In genomic region chr4:62644031-62644793, GRCm38 (mm10) we compare ENCODE assay signal across 9 mouse cellular contexts.
A peak's percentile ranks its signal among the peaks of the same experiment; 100 is the strongest.
DNase-seq lines count a peak whose midpoint lies in the region; ATAC-seq and TF ChIP-seq lines count a peak whose summit lies in the region.
"Had no signal": no experiment of that assay in that cellular context is flagged by ENCODE, and none has a peak within 500 bp of the region (broad histone marks: within the 10 kb centered on the region; RNA-seq: fewer than 3 reads in every experiment).

No protein-coding gene starts in this region.

- DNase-seq in forebrain, embryonic 14.5 days (ENCODE audit: low spot score), result peak; percentile 79
- DNase-seq in layer of hippocampus, adult 11-12 months (ENCODE audit: low spot score), result peak; percentile 29
- DNase-seq in layer of hippocampus, postnatal 25 days (ENCODE audit: extremely low spot score in 1 of 2, low spot score in 1 of 2), result no peak
- peak; percentile 46 to 48 for DNase-seq in layer of hippocampus, postnatal 10 days (ENCODE audit: low spot score in 2 of 2)
- DNase-seq in T-cell, adult 2 months (ENCODE audit: low spot score), result no peak
- no peak for DNase-seq in liver, postnatal 0 days

- no peak for TF ChIP-seq CTCF in liver, postnatal 0 days (IDR thresholded peaks at IDR 0.05; ENCODE audit: low read depth)

- no peak overlapping the region for H3K4me2 ChIP-seq in forebrain, embryonic 14.5 days (ENCODE audit: low read length)
- no peak overlapping the region for H3K4me2 ChIP-seq in forebrain, embryonic 12.5 days
- H3K4me2 ChIP-seq in embryonic facial prominence, embryonic 12.5 days (replicated peaks), result no peak overlapping the region
- no peak overlapping the region for H3K4me2 ChIP-seq in liver, postnatal 0 days (ENCODE audit: low read depth, low read length)
- H3K4me2 ChIP-seq: liver, embryonic 12.5 days had no signal

- no peak overlapping the region for H3K9ac ChIP-seq in forebrain, embryonic 14.5 days (ENCODE audit: low read length)
- H3K9ac ChIP-seq in forebrain, embryonic 12.5 days, result no peak overlapping the region
- H3K9ac ChIP-seq in embryonic facial prominence, embryonic 12.5 days, result no peak overlapping the region
- no peak overlapping the region for H3K9ac ChIP-seq in liver, postnatal 0 days (replicated peaks)
- H3K9ac ChIP-seq: liver, embryonic 12.5 days had no signal

- H3K4me1 ChIP-seq in forebrain, embryonic 14.5 days (ENCODE audit: control insufficient read depth, insufficient read depth, low read length), result no peaks in the 10 kb centered on the region
- H3K4me1 ChIP-seq in forebrain, embryonic 12.5 days, result no peaks in the 10 kb centered on the region
- peaks cover 25% of the 10 kb centered on the region for H3K4me1 ChIP-seq in embryonic facial prominence, embryonic 12.5 days
- peaks cover 10% of the 10 kb centered on the region for H3K4me1 ChIP-seq in liver, postnatal 0 days (ENCODE audit: insufficient read depth)

- no peaks in the 10 kb centered on the region for H3K9me3 ChIP-seq in forebrain, embryonic 14.5 days (replicated peaks; ENCODE audit: control insufficient read depth, low read length)
- H3K9me3 ChIP-seq in forebrain, embryonic 12.5 days, result no peaks in the 10 kb centered on the region
- no peaks in the 10 kb centered on the region for H3K9me3 ChIP-seq in embryonic facial prominence, embryonic 12.5 days
- H3K9me3 ChIP-seq in liver, postnatal 0 days (ENCODE audit: low read length), result no peaks in the 10 kb centered on the region
- H3K9me3 ChIP-seq: liver, embryonic 12.5 days had no signal

- H3K4me3 ChIP-seq in forebrain, embryonic 14.5 days (ENCODE audit: low read depth, low read length), result no peak overlapping the region
- no peak overlapping the region for H3K4me3 ChIP-seq in forebrain, embryonic 12.5 days (replicated peaks)
- H3K4me3 ChIP-seq in embryonic facial prominence, embryonic 12.5 days, result no peak overlapping the region
- H3K4me3 ChIP-seq in liver, postnatal 0 days (ENCODE audit: low read depth, low read length), result no peak overlapping the region
- H3K4me3 ChIP-seq: liver, embryonic 12.5 days had no signal

- no peak for TF ChIP-seq EP300 in liver, postnatal 0 days (IDR thresholded peaks at IDR 0.05; ENCODE audit: low read depth)

- H3K36me3 ChIP-seq in forebrain, embryonic 14.5 days (ENCODE audit: control insufficient read depth, insufficient read depth, low read length), result peaks cover 28% of the 10 kb centered on the region
- H3K36me3 ChIP-seq in forebrain, embryonic 12.5 days (replicated peaks), result peaks cover 60% of the 10 kb centered on the region
- no peaks in the 10 kb centered on the region for H3K36me3 ChIP-seq in embryonic facial prominence, embryonic 12.5 days
- no peaks in the 10 kb centered on the region for H3K36me3 ChIP-seq in liver, postnatal 0 days (replicated peaks; ENCODE audit: insufficient read depth, low read length)

- H3K27me3 ChIP-seq in forebrain, embryonic 14.5 days (replicated peaks; ENCODE audit: control insufficient read depth, insufficient read depth, low read length), result no peaks in the 10 kb centered on the region
- H3K27me3 ChIP-seq in forebrain, embryonic 12.5 days, result no peaks in the 10 kb centered on the region
- H3K27me3 ChIP-seq in embryonic facial prominence, embryonic 12.5 days, result no peaks in the 10 kb centered on the region
- H3K27me3 ChIP-seq in liver, postnatal 0 days (ENCODE audit: insufficient read depth, low read length), result no peaks in the 10 kb centered on the region
- H3K27me3 ChIP-seq: liver, embryonic 12.5 days had no signal

- ATAC-seq in forebrain, embryonic 14.5 days, result peak; percentile 77
- no peak for ATAC-seq in forebrain, embryonic 12.5 days (ENCODE audit: low FRiP score)
- no peak for ATAC-seq in embryonic facial prominence, embryonic 12.5 days (ENCODE audit: insufficient number of reproducible peaks, insufficient read depth, low FRiP score, low TSS enrichment)
- no peak for ATAC-seq in liver, postnatal 0 days
- ATAC-seq: liver, embryonic 12.5 days had no signal

- no peak overlapping the region for H3K27ac ChIP-seq in forebrain, embryonic 14.5 days (ENCODE audit: low read depth, low read length)
- no peak overlapping the region for H3K27ac ChIP-seq in forebrain, embryonic 12.5 days
- H3K27ac ChIP-seq in embryonic facial prominence, embryonic 12.5 days, result 0 out of 2 replicates have a peak overlapping the region, but pooled peaks have one; percentile 30
- no peak overlapping the region for H3K27ac ChIP-seq in liver, postnatal 0 days (ENCODE audit: low read depth)
- H3K27ac ChIP-seq: liver, embryonic 12.5 days had no signal

- 72% methylated on average over 11 of the region's 11 CpGs for WGBS in forebrain, embryonic 14.5 days
- WGBS in forebrain, embryonic 12.5 days, result 91% methylated on average over 11 of the region's 11 CpGs
- WGBS in embryonic facial prominence, embryonic 12.5 days, result 65% methylated on average over 11 of the region's 11 CpGs
- WGBS in liver, postnatal 0 days (ENCODE audit: insufficient replicate concordance), result 79% methylated on average over 11 of the region's 11 CpGs

Comparison
In these comparisons a context has a peak if more than half of its experiments do, and no peak if none do; other contexts are left out.
1. DNase-seq: peak in forebrain, embryonic 14.5 days (single experiment), layer of hippocampus, adult 11-12 months (single experiment) and layer of hippocampus, postnatal 10 days (2 of 2); none in layer of hippocampus, postnatal 25 days (0 of 2), T-cell, adult 2 months (single experiment) and liver, postnatal 0 days (single experiment).